Mouse (Mus musculus): Measurements from ENCODE around the gene P2ry13.

DNA sequence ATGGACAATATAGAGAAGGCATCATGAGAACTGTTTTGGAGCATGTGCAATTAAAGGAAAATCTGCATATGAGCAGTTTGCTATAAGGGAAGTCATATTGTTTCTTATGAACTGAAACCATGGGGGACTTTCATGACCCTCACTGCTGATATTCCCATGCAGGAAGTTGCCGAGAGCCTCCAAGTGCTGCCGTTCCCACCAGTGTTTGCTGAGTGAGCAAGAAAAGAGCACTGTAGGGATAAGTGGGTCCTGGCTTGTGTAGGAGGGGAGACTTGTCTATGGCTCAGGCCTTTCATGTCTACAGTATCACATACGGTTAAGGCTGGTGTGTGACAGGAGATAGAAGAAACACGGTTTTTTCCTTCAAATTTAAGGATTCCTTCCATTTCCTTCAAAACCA, 25.0 kb downstream of the P2ry13 start:
- TF ChIP-seq POLR2A (IDR thresholded peaks at IDR 0.05; ENCODE audit: borderline replicate concordance, insufficient read depth, low read length) (no peak), CTCF (IDR thresholded peaks at IDR 0.05; ENCODE audit: borderline replicate concordance, insufficient read depth, low read depth, low read length) (no peak)
